Mouse (Mus musculus) ES-E14 (cell line): ENCODE results near the gene Kcnt2.

Experiments used
- HCFC1 ChIP-seq: IDR thresholded peaks from 2 replicates; pipeline ENCODE4 v1.6.1; 2012; ENCODE audit warnings: low read length, inconsistent platforms, borderline replicate concordance; ENCODE audit not compliant: insufficient read depth
- ZC3H11A ChIP-seq: IDR thresholded peaks from 2 replicates; pipeline ENCODE4 v1.6.1; 2012; ENCODE audit warnings: low read depth, mild to moderate bottlenecking, inconsistent platforms, low read length, borderline replicate concordance

- no peak for TF ChIP-seq ZC3H11A
- no peak for TF ChIP-seq HCFC1
These were observed 206.0 kb downstream of the Kcnt2 start for GRCm38 (mm10) chr1:140451924-140452323.
